Mouse (Mus musculus): ENCODE data around the gene Osm. TPM values are rescaled to one million over a fixed set of nuclear protein-coding genes. Genes with fewer than 3 reads are reported as not detected.

Osm gene
- polyA plus RNA-seq, 1 experiment, result 0.05 TPM

DNA sequence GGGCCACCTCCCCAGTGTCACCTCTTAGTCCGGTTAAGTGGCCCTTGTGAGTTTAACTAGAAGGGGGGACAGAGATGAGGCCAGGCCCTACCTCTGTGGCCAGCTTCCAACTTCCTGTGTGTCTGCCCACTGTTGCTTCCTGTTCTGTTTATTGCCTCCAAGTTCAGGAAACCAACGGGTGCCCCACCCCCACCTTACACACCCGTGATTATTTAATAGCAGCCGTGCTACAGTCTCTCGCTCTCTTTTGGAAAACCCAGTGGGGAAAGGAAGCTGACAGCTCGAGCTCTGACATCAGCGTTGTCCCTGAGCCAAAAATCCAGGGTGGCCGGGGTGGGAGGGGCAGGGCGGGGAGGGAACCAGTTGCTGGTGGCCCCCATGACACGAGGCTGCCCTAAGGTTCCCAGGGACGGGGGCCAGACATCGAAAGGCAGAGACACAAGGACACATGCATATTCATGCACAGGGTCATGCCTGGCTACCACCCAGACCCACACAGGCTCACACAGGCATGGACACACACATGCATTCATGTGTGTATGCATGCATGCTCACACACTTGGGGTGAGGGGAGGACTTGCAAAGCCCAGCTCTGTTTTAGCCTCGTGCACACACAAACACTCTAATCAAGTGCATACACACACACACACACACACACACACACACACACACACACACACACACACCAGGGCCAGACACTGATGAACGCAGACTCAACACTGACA is 24.4 kb downstream of the Osm start:
- DNase-seq (ENCODE audit: low read depth), result peak; percentile 67
- TF ChIP-seq CTCF (IDR thresholded peaks at IDR 0.05; ENCODE audit: borderline replicate concordance, extremely low read depth, insufficient read depth, insufficient read length), result no peak

DNA sequence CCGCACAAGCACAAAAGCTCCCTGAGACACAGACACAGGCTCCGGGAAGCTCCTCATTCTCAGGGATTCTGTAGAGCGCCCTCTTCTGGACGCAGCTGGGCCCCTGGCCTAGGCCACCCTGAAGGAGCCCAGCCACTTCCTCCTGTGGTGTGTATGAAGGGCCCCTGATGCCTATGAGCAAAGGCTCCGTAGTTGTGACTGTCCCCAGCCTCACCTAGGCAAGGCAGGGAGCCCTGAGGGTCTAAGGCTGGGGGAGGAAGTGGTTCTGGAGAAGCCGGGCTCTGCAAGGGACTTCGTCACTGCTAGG is 24.9 kb downstream of the Osm start:
- DNase-seq (ENCODE audit: low read depth), result peak; percentile 56
- TF ChIP-seq POLR2A (IDR thresholded peaks at IDR 0.05; ENCODE audit: borderline replicate concordance, extremely low read depth, insufficient read depth, insufficient read length, poor library complexity, severe bottlenecking) (no peak), CTCF (IDR thresholded peaks at IDR 0.05; ENCODE audit: borderline replicate concordance, extremely low read depth, insufficient read depth, insufficient read length) (peak; percentile 59)

- peak; percentile 88 for DNase-seq (ENCODE audit: low read depth)
- TF ChIP-seq POLR2A (IDR thresholded peaks at IDR 0.05; ENCODE audit: borderline replicate concordance, extremely low read depth, insufficient read depth, insufficient read length, poor library complexity, severe bottlenecking) (no peak), CTCF (IDR thresholded peaks at IDR 0.05; ENCODE audit: borderline replicate concordance, extremely low read depth, insufficient read depth, insufficient read length) (peak; percentile 38; the same call in 1 of the 2 replicates)
These were observed 25.7 kb downstream of the Osm start for GRCm38 (mm10) chr11:4261969-4262368.

GRCm38 (mm10) chr11:4262847-4263246 is 26.6 kb downstream of the Osm start:
- DNase-seq (ENCODE audit: low read depth), result no peak
- no peak for TF ChIP-seq CTCF (IDR thresholded peaks at IDR 0.05; ENCODE audit: borderline replicate concordance, extremely low read depth, insufficient read depth, insufficient read length)
- no peak for TF ChIP-seq POLR2A (IDR thresholded peaks at IDR 0.05; ENCODE audit: borderline replicate concordance, extremely low read depth, insufficient read depth, insufficient read length, poor library complexity, severe bottlenecking)

DNA sequence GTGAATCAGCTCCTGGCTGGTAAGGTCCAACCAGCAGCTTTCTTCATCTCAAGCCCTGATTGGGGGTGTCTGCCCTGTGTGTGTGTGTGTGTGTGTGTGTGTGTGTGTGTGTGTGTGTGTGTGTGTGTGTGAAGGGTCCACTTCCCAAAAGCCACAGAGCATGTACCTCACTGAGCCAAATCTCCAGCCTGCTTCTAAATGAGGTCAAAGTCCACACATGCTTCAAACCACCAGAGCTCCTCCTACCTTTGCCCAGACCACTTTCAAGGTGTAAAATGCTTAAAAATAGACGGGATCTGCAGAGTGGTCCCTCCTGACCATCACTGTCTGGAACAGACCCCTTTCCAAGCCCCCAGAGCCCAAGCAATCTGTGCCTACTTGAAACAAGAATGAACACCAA is 27.1 kb downstream of the Osm start:
- DNase-seq (ENCODE audit: low read depth), result no peak
- no peak for TF ChIP-seq CTCF (IDR thresholded peaks at IDR 0.05; ENCODE audit: borderline replicate concordance, extremely low read depth, insufficient read depth, insufficient read length)
- no peak for TF ChIP-seq POLR2A (IDR thresholded peaks at IDR 0.05; ENCODE audit: borderline replicate concordance, extremely low read depth, insufficient read depth, insufficient read length, poor library complexity, severe bottlenecking)

- no peak for DNase-seq (ENCODE audit: low read depth)
- TF ChIP-seq POLR2A (IDR thresholded peaks at IDR 0.05; ENCODE audit: borderline replicate concordance, extremely low read depth, insufficient read depth, insufficient read length, poor library complexity, severe bottlenecking) (no peak), CTCF (IDR thresholded peaks at IDR 0.05; ENCODE audit: borderline replicate concordance, extremely low read depth, insufficient read depth, insufficient read length) (no peak)
These were observed 27.8 kb downstream of the Osm start for GRCm38 (mm10) chr11:4264066-4264465.

DNA sequence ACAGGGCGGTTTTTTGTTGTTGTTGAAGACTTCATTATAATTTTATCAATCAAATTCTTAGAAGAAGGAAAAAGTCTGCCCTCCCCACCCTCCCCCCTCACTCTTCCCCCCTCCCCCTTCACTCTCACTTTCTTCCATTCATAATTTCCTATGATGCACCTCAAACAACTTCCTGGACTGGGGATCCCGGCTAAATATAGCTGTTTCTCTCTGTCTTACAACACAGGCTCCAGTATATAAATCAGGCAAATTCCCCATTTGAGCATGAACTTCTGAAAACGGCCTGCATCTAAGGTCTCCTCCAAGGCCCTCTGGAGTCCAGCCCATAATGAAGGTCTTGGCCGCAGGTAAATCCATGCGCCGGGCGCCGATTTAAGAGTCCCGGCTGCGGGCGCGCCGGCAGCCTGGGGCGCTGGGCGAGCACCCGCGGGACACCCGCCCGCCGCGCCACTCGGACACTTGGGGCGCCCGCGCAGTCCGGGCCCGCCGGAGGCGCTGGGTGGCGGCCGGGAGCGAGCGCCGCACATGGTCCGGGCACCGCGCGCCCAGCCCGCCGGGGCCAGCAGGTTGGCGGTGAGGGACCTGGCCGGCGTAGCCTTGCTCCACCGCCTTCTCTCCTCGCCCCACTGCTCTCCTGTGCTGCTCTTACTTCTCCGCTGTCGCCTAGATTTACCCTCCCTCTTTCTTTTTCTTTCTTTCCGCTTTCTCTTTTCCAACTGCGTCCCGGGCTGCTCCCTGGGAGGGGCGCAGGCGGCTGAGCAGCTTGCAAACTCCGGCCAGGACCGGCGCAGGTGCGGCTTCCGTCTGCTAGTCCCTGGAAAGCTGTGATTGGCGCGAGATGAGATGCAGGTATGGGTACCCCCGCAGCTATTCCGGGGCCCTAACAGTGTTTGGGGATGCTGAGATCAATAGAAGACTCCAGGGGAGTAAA is 30.3 kb downstream of the Osm start:
- no peak for TF ChIP-seq POLR2A (IDR thresholded peaks at IDR 0.05; ENCODE audit: borderline replicate concordance, extremely low read depth, insufficient read depth, insufficient read length, poor library complexity, severe bottlenecking)
- no peak for TF ChIP-seq CTCF (IDR thresholded peaks at IDR 0.05; ENCODE audit: borderline replicate concordance, extremely low read depth, insufficient read depth, insufficient read length)
- DNase-seq (ENCODE audit: low read depth), result peak; percentile 28

GRCm38 (mm10) chr11:4267202-4267578 is 31.0 kb downstream of the Osm start:
- DNase-seq (ENCODE audit: low read depth), result no peak
- TF ChIP-seq CTCF (IDR thresholded peaks at IDR 0.05; ENCODE audit: borderline replicate concordance, extremely low read depth, insufficient read depth, insufficient read length), result no peak
- no peak for TF ChIP-seq POLR2A (IDR thresholded peaks at IDR 0.05; ENCODE audit: borderline replicate concordance, extremely low read depth, insufficient read depth, insufficient read length, poor library complexity, severe bottlenecking)

DNA sequence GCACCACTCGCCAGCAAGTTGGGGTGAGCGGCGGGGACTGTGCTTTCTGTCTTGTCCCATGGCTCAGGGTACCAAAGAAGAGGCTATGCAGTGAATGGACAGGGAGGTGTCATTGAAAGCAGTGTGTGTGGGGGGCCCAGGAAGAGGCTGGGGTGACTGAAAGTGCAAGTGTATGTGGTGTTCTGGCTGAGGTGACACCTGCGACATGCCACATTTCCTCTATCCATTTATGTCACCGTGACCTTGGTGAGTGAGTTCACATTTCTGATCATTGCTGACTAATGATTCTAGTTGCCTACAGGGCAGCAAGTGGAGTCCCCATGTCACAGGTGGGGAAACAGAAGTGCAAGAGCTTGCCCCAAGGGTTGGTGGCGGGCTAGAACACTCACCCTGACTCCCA is 32.3 kb downstream of the Osm start:
- no peak for DNase-seq (ENCODE audit: low read depth)
- no peak for TF ChIP-seq CTCF (IDR thresholded peaks at IDR 0.05; ENCODE audit: borderline replicate concordance, extremely low read depth, insufficient read depth, insufficient read length)
- no peak for TF ChIP-seq POLR2A (IDR thresholded peaks at IDR 0.05; ENCODE audit: borderline replicate concordance, extremely low read depth, insufficient read depth, insufficient read length, poor library complexity, severe bottlenecking)

DNA sequence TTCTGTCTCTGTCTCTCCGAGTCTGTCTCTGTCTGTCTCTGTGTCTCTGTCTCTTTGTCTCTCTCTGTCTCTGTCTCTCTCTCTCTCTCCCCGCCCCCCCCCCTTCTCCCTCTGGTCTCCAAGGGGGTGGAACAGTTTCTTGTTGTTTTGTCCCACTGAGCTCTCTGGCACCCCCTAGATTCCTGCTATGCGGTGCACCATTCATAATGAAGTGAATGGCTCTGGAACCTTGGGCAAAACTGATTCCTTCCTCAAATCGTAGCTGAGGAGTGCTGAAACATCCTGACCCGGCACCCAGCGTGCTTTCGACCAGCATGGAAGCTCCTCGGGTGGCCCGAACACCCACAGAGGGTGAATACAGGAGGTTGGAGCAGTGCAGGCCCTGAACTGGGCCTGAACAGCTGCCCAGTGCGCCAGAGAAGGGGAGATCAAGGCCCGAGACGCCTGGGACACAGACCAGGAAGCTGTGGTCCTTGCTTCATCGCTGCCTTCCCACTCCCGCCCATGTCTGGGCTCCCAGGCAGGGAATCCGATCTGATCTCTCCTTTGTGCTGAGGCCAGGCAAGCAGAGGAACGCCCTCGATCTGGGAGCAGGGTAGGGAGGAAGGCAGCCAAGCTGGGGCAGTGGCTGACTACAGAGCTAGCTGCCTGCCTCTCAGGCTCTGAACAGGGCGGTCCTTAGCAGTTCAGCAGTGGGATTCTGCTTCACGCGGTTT is 34.7 kb downstream of the Osm start:
- no peak for DNase-seq (ENCODE audit: low read depth)
- TF ChIP-seq POLR2A (IDR thresholded peaks at IDR 0.05; ENCODE audit: borderline replicate concordance, extremely low read depth, insufficient read depth, insufficient read length, poor library complexity, severe bottlenecking) (no peak), CTCF (IDR thresholded peaks at IDR 0.05; ENCODE audit: borderline replicate concordance, extremely low read depth, insufficient read depth, insufficient read length) (peak; percentile 36; the same call in 1 of the 2 replicates)

GRCm38 (mm10) chr11:4271544-4271943 is 35.3 kb downstream of the Osm start:
- TF ChIP-seq POLR2A (IDR thresholded peaks at IDR 0.05; ENCODE audit: borderline replicate concordance, extremely low read depth, insufficient read depth, insufficient read length, poor library complexity, severe bottlenecking) (no peak), CTCF (IDR thresholded peaks at IDR 0.05; ENCODE audit: borderline replicate concordance, extremely low read depth, insufficient read depth, insufficient read length) (no peak)
- DNase-seq (ENCODE audit: low read depth), result no peak
